Mouse (Mus musculus) hindbrain, embryonic 12.5 days (tissue): ENCODE results near the gene Mgrn1. TPM values are rescaled to one million over a fixed set of nuclear protein-coding genes. Genes with fewer than 3 reads are reported as not detected.

Experiments
- ATAC-seq: fragments of 200-750 bp; cut with Nextera tagmentation; 2 replicates; pipeline ENCODE4 v1.8.0; 2017; ENCODE audit warnings: moderate TSS enrichment; ENCODE audit not compliant: low FRiP score
- H3K27ac ChIP-seq: fragments of 300-500 bp; sonication (generic); 2 replicates; pipeline ENCODE4 v1.5.1; 2016; ENCODE audit warnings: mild to moderate bottlenecking
- H3K27me3 ChIP-seq: fragments of 300-500 bp; sonication (generic); 2 replicates; pipeline ENCODE4 v1.6.1; 2016; ENCODE audit warnings: mild to moderate bottlenecking
- H3K36me3 ChIP-seq: fragments of 300-500 bp; sonication (generic); 2 replicates; pipeline ENCODE4 v1.6.1; 2016; ENCODE audit warnings: mild to moderate bottlenecking
- H3K4me1 ChIP-seq: fragments of 300-500 bp; sonication (generic); 2 replicates; pipeline ENCODE4 v1.6.1; 2016
- H3K4me2 ChIP-seq: fragments of 300-500 bp; sonication (generic); replicated peaks from 2 replicates; pipeline ENCODE4 v1.6.1; 2016; ENCODE audit warnings: mild to moderate bottlenecking
- H3K4me3 ChIP-seq: fragments of 300-500 bp; sonication (generic); 2 replicates; pipeline ENCODE4 v1.5.1; 2016; ENCODE audit warnings: mild to moderate bottlenecking
- H3K9ac ChIP-seq: fragments of 300-500 bp; sonication (generic); 2 replicates; pipeline ENCODE4 v1.6.1; 2016; ENCODE audit warnings: mild to moderate bottlenecking, moderate library complexity
- H3K9me3 ChIP-seq: fragments of 300-500 bp; sonication (generic); replicated peaks from 2 replicates; pipeline ENCODE4 v1.6.1; 2016; ENCODE audit warnings: mild to moderate bottlenecking
- WGBS: fragments of 180-500 bp; shearing (Covaris S2); methylation state at CpG from one replicate; pipeline ENCODE4 v1.1.7; 2016; 5-methylcytosine and 5-hydroxymethylcytosine counted together
- polyA plus RNA-seq: library from polyadenylated mRNA; unstranded; fragments of >200 nt; fragmentation: Nextera tagmentation; extraction: Ambion mirVana; gene quantifications from 2 replicates; pipeline ENCODE4 v1.2.1, GENCODE M21; 2016

Mgrn1 gene
- polyA plus RNA-seq, 1 experiment from 2014 or later, result 91.1 TPM

GRCm38 (mm10) chr16:4937351-4938190 lies 51.5 kb downstream of the Mgrn1 start:
- WGBS, result 88% methylated on average over 8 of the region's 8 CpGs
- no peak overlapping the region for H3K27ac ChIP-seq

DNA sequence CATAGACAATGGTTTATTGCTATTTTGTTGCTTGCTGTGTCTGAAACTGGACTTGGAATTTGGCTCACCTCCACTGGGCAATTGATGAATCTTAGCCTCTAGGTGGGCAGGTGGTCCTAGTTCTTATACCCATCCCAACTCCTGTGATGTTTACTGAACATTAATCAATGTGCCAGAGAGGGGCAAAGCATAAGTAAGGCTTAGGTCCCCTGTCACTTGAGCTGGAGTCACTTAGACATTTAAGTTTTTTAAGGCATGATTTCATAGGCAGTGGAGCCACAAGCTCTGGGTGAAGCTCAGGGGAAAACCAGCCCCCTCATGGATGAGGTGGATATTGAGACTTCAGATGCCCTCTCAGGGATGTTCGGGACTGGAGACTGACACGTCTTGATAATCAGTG lies 52.4 kb downstream of the Mgrn1 start, which contains the start of gene Nudt16l1:
Gene Nudt16l1 (plus strand): TSS at position 301 of the 400 bp plus-strand sequence.
- Histone ChIP-seq H3K9me3 (no peaks in the 10 kb centered on the region), H3K36me3 (peaks cover 72% of the 10 kb centered on the region), H3K4me1 (peaks cover 13% of the 10 kb centered on the region), H3K27me3 (no peaks in the 10 kb centered on the region), H3K27ac (peak within 1 kb of the TSS; percentile 85), H3K9ac (peak within 1 kb of the TSS; percentile 94), H3K4me3 (peak within 1 kb of the TSS; percentile 89), H3K4me2 (peak within 1 kb of the TSS; percentile 94)
- ATAC-seq, result peak; percentile 5; the same call in 1 of the 2 replicates
- 6% methylated on average over 2 of the region's 2 CpGs for WGBS

More at GRCm38 (mm10) chr16:4937351-4938190, 51.5 kb downstream of the Mgrn1 start:
- no peaks in the 10 kb centered on the region for H3K27me3 ChIP-seq
- H3K9ac ChIP-seq, result no peak overlapping the region
- H3K4me2 ChIP-seq, result no peak overlapping the region
- no peak for ATAC-seq
- H3K4me3 ChIP-seq, result no peak overlapping the region
- H3K4me1 ChIP-seq, result peaks cover 13% of the 10 kb centered on the region
- no peaks in the 10 kb centered on the region for H3K9me3 ChIP-seq
- H3K36me3 ChIP-seq, result peaks cover 72% of the 10 kb centered on the region

GRCm38 (mm10) chr16:4938989-4939388 lies 52.9 kb downstream of the Mgrn1 start:
- ATAC-seq, result peak; percentile 96
- Histone ChIP-seq H3K9me3 (no peaks in the 10 kb centered on the region), H3K4me3 (peak overlapping the region; percentile 89), H3K4me2 (peak overlapping the region; percentile 94), H3K36me3 (peaks cover 73% of the 10 kb centered on the region), H3K4me1 (peaks cover 13% of the 10 kb centered on the region), H3K27me3 (no peaks in the 10 kb centered on the region), H3K27ac (peak overlapping the region; percentile 85), H3K9ac (peak overlapping the region; percentile 94)
- WGBS, result 1% methylated on average over 28 of the region's 28 CpGs

DNA sequence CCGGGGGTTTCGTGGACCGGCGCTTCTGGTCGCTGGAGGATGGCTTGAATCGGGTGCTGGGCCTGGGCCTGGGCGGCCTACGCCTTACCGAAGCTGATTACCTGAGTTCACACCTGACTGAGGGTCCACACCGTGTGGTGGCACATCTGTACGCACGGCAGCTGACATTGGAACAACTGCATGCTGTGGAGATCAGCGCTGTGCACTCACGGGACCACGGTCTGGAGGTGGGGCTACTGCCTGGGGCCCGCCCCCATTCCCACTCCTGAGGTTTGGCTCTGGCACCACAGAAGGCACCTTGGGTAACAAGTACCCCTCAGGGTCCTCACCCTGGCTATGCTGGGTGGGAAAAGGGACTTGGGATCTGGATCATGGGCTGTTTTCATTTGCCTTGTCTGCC lies 53.4 kb downstream of the Mgrn1 start:
- H3K36me3 ChIP-seq, result peaks cover 73% of the 10 kb centered on the region
- H3K9me3 ChIP-seq, result no peaks in the 10 kb centered on the region
- peak overlapping the region; percentile 94 for H3K9ac ChIP-seq
- H3K4me2 ChIP-seq, result peak overlapping the region; percentile 94
- WGBS, result 5% methylated on average over 16 of the region's 16 CpGs
- ATAC-seq, result peak; percentile 70
- peak overlapping the region; percentile 89 for H3K4me3 ChIP-seq
- H3K4me1 ChIP-seq, result peaks cover 13% of the 10 kb centered on the region
- no peaks in the 10 kb centered on the region for H3K27me3 ChIP-seq
- peak overlapping the region; percentile 85 for H3K27ac ChIP-seq

- peak overlapping the region; percentile 89 for H3K4me3 ChIP-seq
Observed at GRCm38 (mm10) chr16:4940311-4940850, 54.3 kb downstream of the Mgrn1 start.

DNA sequence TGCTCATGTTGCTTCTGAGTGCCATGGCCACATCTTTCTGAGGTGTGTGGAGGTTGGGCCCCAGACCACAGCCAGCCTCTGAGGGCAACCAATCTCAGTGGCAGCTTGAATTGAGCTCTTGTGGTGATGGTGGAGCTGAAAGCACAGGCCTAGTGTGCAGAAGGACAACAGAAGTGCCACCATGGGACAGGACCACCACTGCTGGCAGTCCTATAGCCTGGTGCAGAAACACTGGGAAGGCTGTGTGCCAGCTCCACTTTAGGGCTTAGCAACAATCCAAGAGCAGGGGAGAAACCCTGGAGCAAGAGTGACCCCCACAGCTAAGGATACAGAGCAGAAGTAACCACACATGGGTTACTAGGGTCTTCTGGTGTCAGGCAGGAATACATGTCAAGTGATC lies 55.0 kb downstream of the Mgrn1 start:
- H3K27ac ChIP-seq, result no peak overlapping the region
- H3K4me1 ChIP-seq, result peaks cover 13% of the 10 kb centered on the region
- peaks cover 73% of the 10 kb centered on the region for H3K36me3 ChIP-seq
- H3K9ac ChIP-seq, result no peak overlapping the region
- H3K4me3 ChIP-seq, result no peak overlapping the region
- H3K27me3 ChIP-seq, result no peaks in the 10 kb centered on the region
- no peak for ATAC-seq
- no peak overlapping the region for H3K4me2 ChIP-seq
- no peaks in the 10 kb centered on the region for H3K9me3 ChIP-seq

More at GRCm38 (mm10) chr16:4940311-4940850, 54.3 kb downstream of the Mgrn1 start:
- Histone ChIP-seq H3K9me3 (no peaks in the 10 kb centered on the region), H3K4me1 (peaks cover 13% of the 10 kb centered on the region), H3K27ac (no peak overlapping the region), H3K36me3 (peaks cover 75% of the 10 kb centered on the region), H3K27me3 (no peaks in the 10 kb centered on the region), H3K4me2 (peak overlapping the region; percentile 94), H3K9ac (peak overlapping the region; percentile 9)
- no peak for ATAC-seq
- WGBS, result 91% methylated on average over 10 of the region's 10 CpGs

GRCm38 (mm10) chr16:4942868-4943267 lies 56.8 kb downstream of the Mgrn1 start:
- H3K9ac ChIP-seq, result no peak overlapping the region
- H3K4me1 ChIP-seq, result peaks cover 13% of the 10 kb centered on the region
- no peaks in the 10 kb centered on the region for H3K9me3 ChIP-seq
- no peaks in the 10 kb centered on the region for H3K27me3 ChIP-seq
- H3K27ac ChIP-seq, result no peak overlapping the region
- H3K36me3 ChIP-seq, result peaks cover 74% of the 10 kb centered on the region
- no peak overlapping the region for H3K4me3 ChIP-seq
- no peak for ATAC-seq
- H3K4me2 ChIP-seq, result no peak overlapping the region
- WGBS, result 94% methylated on average over 8 of the region's 8 CpGs

- no peak overlapping the region for H3K4me3 ChIP-seq
- H3K4me2 ChIP-seq, result no peak overlapping the region
- no peak overlapping the region for H3K9ac ChIP-seq
- H3K27me3 ChIP-seq, result no peaks in the 10 kb centered on the region
- 95% methylated on average over 3 of the region's 3 CpGs for WGBS
- ATAC-seq, result no peak
- peaks cover 13% of the 10 kb centered on the region for H3K4me1 ChIP-seq
- no peak overlapping the region for H3K27ac ChIP-seq
- H3K36me3 ChIP-seq, result peaks cover 78% of the 10 kb centered on the region
- no peaks in the 10 kb centered on the region for H3K9me3 ChIP-seq
Observed at GRCm38 (mm10) chr16:4943431-4943830, 57.4 kb downstream of the Mgrn1 start.

DNA sequence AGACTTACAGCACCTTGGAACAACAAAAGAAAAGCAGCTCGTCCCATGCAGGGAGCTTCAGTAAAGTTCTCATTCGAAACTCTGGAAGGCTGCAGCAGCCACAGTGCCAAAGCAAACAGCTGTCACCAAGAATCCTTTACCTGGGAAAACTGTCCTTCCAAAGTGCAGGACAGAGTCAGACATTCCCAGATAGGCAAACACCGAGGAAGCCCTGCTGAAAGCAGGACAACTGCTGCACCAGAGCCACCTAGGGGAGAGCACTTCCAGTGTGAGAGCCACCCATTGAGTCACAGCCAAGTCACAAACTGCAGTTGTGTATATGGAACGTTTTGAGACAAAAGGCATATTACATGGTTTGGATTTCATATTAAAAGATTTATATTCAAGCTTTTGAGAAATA lies 59.4 kb downstream of the Mgrn1 start:
- ATAC-seq, result no peak
- peaks cover 2% of the 10 kb centered on the region; the same call in 1 of the 2 replicates for H3K4me1 ChIP-seq
- no peak overlapping the region for H3K4me3 ChIP-seq
- H3K27ac ChIP-seq, result no peak overlapping the region
- H3K9me3 ChIP-seq, result no peaks in the 10 kb centered on the region
- H3K36me3 ChIP-seq, result peaks cover 87% of the 10 kb centered on the region
- H3K9ac ChIP-seq, result no peak overlapping the region
- H3K4me2 ChIP-seq, result no peak overlapping the region
- WGBS, result 73% methylated on average over 4 of the region's 4 CpGs
- no peaks in the 10 kb centered on the region for H3K27me3 ChIP-seq

DNA sequence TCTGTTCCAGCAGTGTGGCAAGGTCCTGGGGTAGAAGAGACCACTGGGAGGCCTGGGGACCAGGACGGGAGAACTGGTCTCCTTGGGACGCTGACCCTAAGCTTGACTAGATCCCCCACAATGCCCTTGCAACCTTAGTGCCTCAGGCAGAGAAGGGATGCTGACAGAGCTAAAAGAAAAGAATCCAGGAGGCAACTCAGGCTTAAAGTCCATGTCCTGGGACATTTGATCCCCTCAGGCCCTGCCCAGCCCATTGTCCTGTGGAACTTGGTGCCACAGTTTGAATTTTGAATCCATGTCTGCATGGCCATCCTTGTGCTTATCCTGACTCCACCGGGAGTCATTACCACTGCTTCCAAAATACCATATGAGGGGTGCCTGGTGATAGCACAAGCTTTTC lies 60.1 kb downstream of the Mgrn1 start:
- Histone ChIP-seq H3K4me1 (no peaks in the 10 kb centered on the region), H3K9ac (no peak overlapping the region), H3K4me2 (no peak overlapping the region), H3K27ac (no peak overlapping the region), H3K36me3 (peaks cover 86% of the 10 kb centered on the region), H3K9me3 (no peaks in the 10 kb centered on the region), H3K4me3 (no peak overlapping the region), H3K27me3 (no peaks in the 10 kb centered on the region)
- no peak for ATAC-seq
- 90% methylated on average over 3 of the region's 3 CpGs for WGBS

DNA sequence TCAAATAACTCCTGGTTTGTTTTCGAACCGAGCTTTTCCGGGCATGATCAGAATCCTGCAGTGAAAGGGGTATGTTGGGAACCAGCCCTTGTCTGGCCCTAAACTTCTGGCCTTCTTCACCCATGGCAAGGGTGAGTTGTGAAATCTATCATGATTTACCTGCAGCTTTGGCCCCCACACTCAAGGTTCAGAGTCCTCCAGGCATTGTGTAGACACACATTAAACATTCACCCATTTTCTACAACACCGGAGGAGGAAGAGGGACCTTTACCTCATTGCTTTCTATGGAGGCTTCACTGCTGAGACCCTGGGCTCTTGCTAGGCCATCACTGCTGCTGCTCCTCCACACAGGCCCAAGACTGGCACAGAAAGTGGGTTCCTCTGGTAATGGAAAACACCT lies 61.3 kb downstream of the Mgrn1 start:
- WGBS, result 87% methylated on average over 4 of the region's 4 CpGs
- Histone ChIP-seq H3K27me3 (no peaks in the 10 kb centered on the region), H3K4me3 (no peak overlapping the region), H3K27ac (no peak overlapping the region), H3K4me2 (no peak overlapping the region), H3K9ac (no peak overlapping the region), H3K36me3 (peaks cover 84% of the 10 kb centered on the region), H3K9me3 (no peaks in the 10 kb centered on the region), H3K4me1 (no peaks in the 10 kb centered on the region)
- no peak for ATAC-seq

DNA sequence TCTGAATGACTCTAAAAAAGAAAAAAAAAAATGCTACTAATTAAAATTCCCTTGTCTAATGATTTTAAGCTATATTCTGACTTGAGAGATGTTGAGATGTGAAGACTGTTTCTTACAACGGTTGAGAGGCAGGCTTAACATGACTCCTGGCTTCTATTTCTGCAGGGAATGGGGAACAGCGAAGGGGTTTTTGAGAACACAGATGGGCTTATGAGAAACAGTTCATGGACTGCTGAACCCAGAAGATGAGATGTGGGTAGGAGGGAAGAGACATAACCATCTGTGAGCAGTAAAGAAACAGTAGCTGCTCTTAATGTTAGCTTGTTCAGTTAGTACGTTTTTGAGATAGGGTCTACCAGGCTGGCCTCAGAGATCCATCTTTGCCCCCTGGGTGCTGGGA lies 70.6 kb downstream of the Mgrn1 start:
- no peaks in the 10 kb centered on the region for H3K4me1 ChIP-seq
- H3K9me3 ChIP-seq, result no peaks in the 10 kb centered on the region
- no peak overlapping the region for H3K4me3 ChIP-seq
- H3K9ac ChIP-seq, result no peak overlapping the region
- no peak overlapping the region for H3K4me2 ChIP-seq
- ATAC-seq, result no peak
- WGBS, result 95% methylated on average over 3 of the region's 3 CpGs
- peaks cover 75% of the 10 kb centered on the region for H3K36me3 ChIP-seq
- H3K27me3 ChIP-seq, result no peaks in the 10 kb centered on the region
- H3K27ac ChIP-seq, result no peak overlapping the region
